Mouse (Mus musculus): ENCODE measurements around the gene Ifnl2. TPM values are rescaled to one million over a fixed set of nuclear protein-coding genes. Genes with fewer than 3 reads are reported as not detected.
A peak's percentile ranks its signal among the peaks of the same experiment; 100 is the strongest.

The Ifnl2 gene
- total RNA-seq, 1 experiment = not detected

DNA sequence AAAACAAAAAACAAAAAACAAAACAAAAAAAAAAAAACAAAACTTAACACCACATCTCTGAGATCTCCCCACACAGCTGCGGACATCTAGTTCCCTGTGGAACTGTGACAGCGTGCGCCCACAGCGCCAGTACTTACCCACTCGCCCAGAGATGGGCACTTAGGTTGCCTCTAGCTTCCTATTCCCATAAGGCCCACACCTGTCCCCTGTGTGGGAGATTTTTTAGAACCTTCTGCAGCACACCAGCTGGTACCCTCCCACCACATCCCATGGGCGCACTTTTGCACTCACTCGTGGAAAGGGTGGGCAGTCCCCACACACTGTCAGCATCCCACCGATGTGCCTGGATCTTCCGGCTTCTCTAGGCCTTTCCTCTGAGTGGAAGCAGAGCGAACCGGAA is 27.4 kb downstream of the Ifnl2 start:
- Histone ChIP-seq H3K9ac (ENCODE audit: insufficient read depth, low read depth, low read length, poor library complexity, severe bottlenecking) (0 out of 2 replicates have a peak overlapping the region, but pooled peaks have one; percentile 17), H3K9me3 (ENCODE audit: control insufficient read depth, insufficient read depth, low read depth, low read length) (no peaks in the 10 kb centered on the region), H3K36me3 (ENCODE audit: control insufficient read depth, insufficient read depth, low read length, poor library complexity, severe bottlenecking) (no peaks in the 10 kb centered on the region), H3K4me1 (ENCODE audit: control insufficient read depth in 2 of 2, insufficient read depth in 2 of 2, low read length in 2 of 2, poor library complexity in 1 of 2) (peaks cover 0 to 15% of the 10 kb centered on the region in 2 experiments; a peak in 2 of 4 replicates), H3K4me3 (ENCODE audit: insufficient read depth in 1 of 2, low read depth in 1 of 2, low read length in 2 of 2, poor library complexity in 1 of 2, severe bottlenecking in 1 of 2) (no peak overlapping the region), H3K27ac (ENCODE audit: insufficient read depth, low read depth, low read length, poor library complexity, severe bottlenecking) (no peak overlapping the region)
- TF ChIP-seq ZC3H11A (IDR thresholded peaks at IDR 0.05; ENCODE audit: borderline replicate concordance, low read depth, low read length) = no peak
- TF ChIP-seq MAFK (IDR thresholded peaks at IDR 0.05; ENCODE audit: insufficient read depth, low read depth, low read length) = no peak
- TF ChIP-seq ZNF384 (IDR thresholded peaks at IDR 0.05; ENCODE audit: low read depth, low read length) = no peak
- TF ChIP-seq HCFC1 (IDR thresholded peaks at IDR 0.05; ENCODE audit: borderline replicate concordance, insufficient read depth, low read length) = no peak
- no peak for TF ChIP-seq CHD2 (IDR thresholded peaks at IDR 0.05; ENCODE audit: low read depth, low read length)
- no peak for DNase-seq (ENCODE audit: low read depth, low spot score)
- in situ Hi-C loops (cut with MboI; ENCODE audit: low sequenced_read_pairs in 2 of 2, unreplicated experiment in 2 of 2) = no loop called here

DNA sequence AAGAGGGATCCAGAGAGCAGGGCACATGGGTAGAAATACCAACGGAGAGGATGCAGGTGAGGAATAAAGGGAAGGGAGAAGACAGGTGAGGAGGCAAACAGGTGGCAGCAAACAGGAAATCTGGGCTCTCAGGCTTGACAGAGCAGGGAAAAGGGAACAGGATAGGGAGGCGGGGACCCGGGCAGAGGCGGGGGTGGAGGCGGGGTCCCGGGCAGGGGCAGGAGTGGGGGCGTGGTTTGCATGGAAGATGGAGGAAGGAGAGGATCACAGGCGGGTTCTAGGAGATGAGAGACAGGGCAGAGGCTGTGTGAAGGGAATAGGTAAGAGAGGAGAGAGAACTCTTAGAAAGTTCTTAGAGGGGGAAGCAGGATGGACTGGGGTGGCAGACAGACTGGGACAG is 31.4 kb downstream of the Ifnl2 start:
- H3K9me3 ChIP-seq (ENCODE audit: control insufficient read depth, insufficient read depth, low read depth, low read length) = no peaks in the 10 kb centered on the region
- in situ Hi-C loops (cut with MboI; ENCODE audit: low sequenced_read_pairs in 2 of 2, unreplicated experiment in 2 of 2) = no loop called here
- no peaks in the 10 kb centered on the region for H3K36me3 ChIP-seq (ENCODE audit: control insufficient read depth, insufficient read depth, low read length, poor library complexity, severe bottlenecking)
- H3K4me3 ChIP-seq (ENCODE audit: insufficient read depth in 1 of 2, low read depth in 1 of 2, low read length in 2 of 2, poor library complexity in 1 of 2, severe bottlenecking in 1 of 2) = peak overlapping the region in 1 of 2 experiments; percentile 51; a peak in 2 of 4 replicates
- TF ChIP-seq HCFC1 (IDR thresholded peaks at IDR 0.05; ENCODE audit: borderline replicate concordance, insufficient read depth, low read length) = no peak
- TF ChIP-seq ZNF384 (IDR thresholded peaks at IDR 0.05; ENCODE audit: low read depth, low read length) = no peak
- TF ChIP-seq ZC3H11A (IDR thresholded peaks at IDR 0.05; ENCODE audit: borderline replicate concordance, low read depth, low read length) = no peak
- TF ChIP-seq CHD2 (IDR thresholded peaks at IDR 0.05; ENCODE audit: low read depth, low read length) = no peak
- TF ChIP-seq MAFK (IDR thresholded peaks at IDR 0.05; ENCODE audit: insufficient read depth, low read depth, low read length) = no peak
- H3K4me1 ChIP-seq (ENCODE audit: control insufficient read depth in 2 of 2, insufficient read depth in 2 of 2, low read length in 2 of 2, poor library complexity in 1 of 2) = peaks cover 0 to 11% of the 10 kb centered on the region in 2 experiments; a peak in 2 of 4 replicates
- no peak for DNase-seq (ENCODE audit: low read depth, low spot score)
- no peak overlapping the region for H3K27ac ChIP-seq (ENCODE audit: insufficient read depth, low read depth, low read length, poor library complexity, severe bottlenecking)
- no peak overlapping the region for H3K9ac ChIP-seq (ENCODE audit: insufficient read depth, low read depth, low read length, poor library complexity, severe bottlenecking)

GRCm38 (mm10) chr7:28477363-28477762 is 32.9 kb downstream of the Ifnl2 start:
- H3K4me3 ChIP-seq (ENCODE audit: insufficient read depth in 1 of 2, low read depth in 1 of 2, low read length in 2 of 2, poor library complexity in 1 of 2, severe bottlenecking in 1 of 2) = no peak overlapping the region
- no peaks in the 10 kb centered on the region for H3K9me3 ChIP-seq (ENCODE audit: control insufficient read depth, insufficient read depth, low read depth, low read length)
- peaks cover 0 to 11% of the 10 kb centered on the region in 2 experiments; a peak in 1 of 4 replicates for H3K4me1 ChIP-seq (ENCODE audit: control insufficient read depth in 2 of 2, insufficient read depth in 2 of 2, low read length in 2 of 2, poor library complexity in 1 of 2)
- DNase-seq (ENCODE audit: low read depth, low spot score) = no peak
- in situ Hi-C loops (cut with MboI; ENCODE audit: low sequenced_read_pairs in 2 of 2, unreplicated experiment in 2 of 2) = no loop called here
- no peaks in the 10 kb centered on the region for H3K36me3 ChIP-seq (ENCODE audit: control insufficient read depth, insufficient read depth, low read length, poor library complexity, severe bottlenecking)
- no peak overlapping the region for H3K9ac ChIP-seq (ENCODE audit: insufficient read depth, low read depth, low read length, poor library complexity, severe bottlenecking)
- H3K27ac ChIP-seq (ENCODE audit: insufficient read depth, low read depth, low read length, poor library complexity, severe bottlenecking) = no peak overlapping the region
- TF ChIP-seq MAFK (IDR thresholded peaks at IDR 0.05; ENCODE audit: insufficient read depth, low read depth, low read length) = no peak
- TF ChIP-seq ZNF384 (IDR thresholded peaks at IDR 0.05; ENCODE audit: low read depth, low read length) = no peak
- TF ChIP-seq ZC3H11A (IDR thresholded peaks at IDR 0.05; ENCODE audit: borderline replicate concordance, low read depth, low read length) = no peak
- TF ChIP-seq CHD2 (IDR thresholded peaks at IDR 0.05; ENCODE audit: low read depth, low read length) = no peak
- TF ChIP-seq HCFC1 (IDR thresholded peaks at IDR 0.05; ENCODE audit: borderline replicate concordance, insufficient read depth, low read length) = no peak

DNA sequence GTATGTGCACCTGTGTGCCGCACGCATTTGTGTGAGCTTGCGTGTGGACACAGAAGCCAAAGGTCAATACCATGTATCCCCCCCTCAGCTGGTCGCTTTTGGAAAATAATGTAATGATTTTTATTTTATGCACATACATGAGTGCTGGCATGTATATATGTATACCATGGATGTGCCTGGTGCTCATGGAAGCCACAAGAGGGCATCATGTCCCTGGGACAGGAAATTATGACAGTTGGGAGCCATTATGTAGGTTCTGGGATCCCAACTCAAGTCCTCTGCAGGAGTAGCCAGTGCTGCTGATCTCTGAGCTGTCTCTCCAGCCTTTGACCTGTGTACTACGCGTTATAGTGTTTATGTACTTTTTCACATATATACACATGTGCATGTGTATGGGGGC is 34.1 kb downstream of the Ifnl2 start:
- TF ChIP-seq CHD2 (IDR thresholded peaks at IDR 0.05; ENCODE audit: low read depth, low read length) (no peak), HCFC1 (IDR thresholded peaks at IDR 0.05; ENCODE audit: borderline replicate concordance, insufficient read depth, low read length) (no peak), MAFK (IDR thresholded peaks at IDR 0.05; ENCODE audit: insufficient read depth, low read depth, low read length) (no peak), ZC3H11A (IDR thresholded peaks at IDR 0.05; ENCODE audit: borderline replicate concordance, low read depth, low read length) (no peak), ZNF384 (IDR thresholded peaks at IDR 0.05; ENCODE audit: low read depth, low read length) (no peak)
- in situ Hi-C loops (cut with MboI; ENCODE audit: low sequenced_read_pairs in 2 of 2, unreplicated experiment in 2 of 2) = no loop called here
- H3K4me1 ChIP-seq (ENCODE audit: control insufficient read depth in 2 of 2, insufficient read depth in 2 of 2, low read length in 2 of 2, poor library complexity in 1 of 2) = peaks cover 0 to 9% of the 10 kb centered on the region in 2 experiments; a peak in 1 of 4 replicates

More for the DNA sequence above, 34.1 kb downstream of the Ifnl2 start:
- no peaks in the 10 kb centered on the region for H3K9me3 ChIP-seq (ENCODE audit: control insufficient read depth, insufficient read depth, low read depth, low read length)
- no peak overlapping the region for H3K9ac ChIP-seq (ENCODE audit: insufficient read depth, low read depth, low read length, poor library complexity, severe bottlenecking)
- DNase-seq (ENCODE audit: low read depth, low spot score) = no peak
- H3K4me3 ChIP-seq (ENCODE audit: insufficient read depth in 1 of 2, low read depth in 1 of 2, low read length in 2 of 2, poor library complexity in 1 of 2, severe bottlenecking in 1 of 2) = no peak overlapping the region
- no peak overlapping the region for H3K27ac ChIP-seq (ENCODE audit: insufficient read depth, low read depth, low read length, poor library complexity, severe bottlenecking)
- H3K36me3 ChIP-seq (ENCODE audit: control insufficient read depth, insufficient read depth, low read length, poor library complexity, severe bottlenecking) = no peaks in the 10 kb centered on the region

Measured in ES-E14 (cell line).